Mouse (Mus musculus): Measurements from ENCODE around the gene Cep41. TPM values are rescaled to one million over a fixed set of nuclear protein-coding genes. Genes with fewer than 3 reads are reported as not detected.

Cep41 gene
- total RNA-seq, 2 experiments from 2014 or later: 2.5 to 2.7 TPM

Small RNA genes within 50 kb of the gene (microRNA-seq; reads per million reads assigned to microRNA genes)
- 2,392 to 2,450 reads per million in 2 experiments for gene Mir335 (ENCODE audit: borderline number of aligned reads in 2 of 2)

Other genes starting within 250 kb of the Cep41 start
- gene Tmem209, start 184.0 kb downstream of the Cep41 start, total RNA-seq (2021): 1 to 10 TPM; 8.3 to 8.4 TPM
- under 1 TPM; 0.22 to 0.31 TPM for gene Ssmem1, start 183.9 kb downstream of the Cep41 start, total RNA-seq (2021)
- gene Cpa2, start 152.2 kb downstream of the Cep41 start, total RNA-seq (2021): not detected
- not detected for gene Cpa4, start 125.4 kb downstream of the Cep41 start, total RNA-seq (2021)
- not detected for gene Cpa5, start 82.7 kb downstream of the Cep41 start, total RNA-seq (2021)
- gene Cpa1, start 54.5 kb downstream of the Cep41 start, total RNA-seq (2021): under 1 TPM in 1 of 2 experiments, not detected in 1; 0.27 TPM
- 10 to 100 TPM; 12.0 to 15.5 TPM for gene Mest, start 29.8 kb upstream of the Cep41 start, total RNA-seq (2021)
- gene Copg2, start 203.0 kb upstream of the Cep41 start, total RNA-seq (2021): 10 to 100 TPM; 40.1 to 41.5 TPM
- gene Tsga13, start 221.8 kb upstream of the Cep41 start, total RNA-seq (2021): not detected

Data from heart, postnatal 36 days (tissue).